Mouse (Mus musculus) embryonic facial prominence, embryonic 12.5 days (tissue): ENCODE measurements around the gene AC161166.1. TPM values are rescaled to one million over a fixed set of nuclear protein-coding genes. Genes with fewer than 3 reads are reported as not detected.

Experiments used
- ATAC-seq: fragments of 200-750 bp; cut with Nextera tagmentation; 2 replicates; pipeline ENCODE4 v1.8.0; 2017; ENCODE audit not compliant: insufficient number of reproducible peaks, insufficient read depth, low FRiP score, low TSS enrichment
- H3K27ac ChIP-seq: fragments of 300-500 bp; sonication (generic); 2 replicates; pipeline ENCODE4 v1.5.1; 2016; ENCODE audit warnings: mild to moderate bottlenecking
- H3K27me3 ChIP-seq: fragments of 300-500 bp; sonication (generic); 2 replicates; pipeline ENCODE4 v1.6.1; 2016; ENCODE audit warnings: mild to moderate bottlenecking, moderate library complexity
- H3K36me3 ChIP-seq: fragments of 300-500 bp; sonication (generic); 2 replicates; pipeline ENCODE4 v1.6.1; 2016; ENCODE audit warnings: mild to moderate bottlenecking
- H3K4me1 ChIP-seq: fragments of 300-500 bp; sonication (generic); 2 replicates; pipeline ENCODE4 v1.6.1; 2016
- H3K4me2 ChIP-seq: fragments of 300-500 bp; sonication (generic); replicated peaks from 2 replicates; pipeline ENCODE4 v1.6.1; 2016; ENCODE audit warnings: mild to moderate bottlenecking, moderate library complexity
- H3K4me3 ChIP-seq: fragments of 300-500 bp; sonication (generic); 2 replicates; pipeline ENCODE4 v1.5.1; 2016; ENCODE audit warnings: mild to moderate bottlenecking
- H3K9ac ChIP-seq: fragments of 300-500 bp; sonication (generic); 2 replicates; pipeline ENCODE4 v1.6.1; 2016; ENCODE audit warnings: mild to moderate bottlenecking, moderate library complexity
- H3K9me3 ChIP-seq: fragments of 300-500 bp; sonication (generic); 2 replicates; pipeline ENCODE4 v1.6.1; 2016; ENCODE audit warnings: mild to moderate bottlenecking, moderate library complexity
- WGBS: fragments of 180-500 bp; shearing (Covaris S2); methylation state at CpG from one replicate; pipeline ENCODE4 v1.1.7; 2016; 5-methylcytosine and 5-hydroxymethylcytosine counted together
- polyA plus RNA-seq: library from polyadenylated mRNA; unstranded; fragments of >200 nt; fragmentation: Nextera tagmentation; extraction: Ambion mirVana; gene quantifications from 2 replicates; pipeline ENCODE4 v1.2.1, GENCODE M21; 2016

The AC161166.1 gene
- polyA plus RNA-seq, 1 experiment from 2014 or later: 1.3 TPM

- Histone ChIP-seq H3K36me3 (no peaks in the 10 kb centered on the region), H3K9me3 (0 out of 2 replicates have a peak, but pooled peaks cover 3% of the 10 kb centered on the region), H3K27me3 (no peaks in the 10 kb centered on the region), H3K27ac (no peak overlapping the region), H3K4me1 (no peaks in the 10 kb centered on the region), H3K4me2 (no peak overlapping the region), H3K4me3 (no peak overlapping the region), H3K9ac (no peak overlapping the region)
- ATAC-seq: no peak
- WGBS: 73% methylated on average over 7 of the region's 7 CpGs
Measured at GRCm38 (mm10) chr7:24472937-24473336, 39.3 kb downstream of the AC161166.1 start.

GRCm38 (mm10) chr7:24472442-24472841 lies 39.8 kb downstream of the AC161166.1 start:
- Histone ChIP-seq H3K9ac (no peak overlapping the region), H3K27me3 (no peaks in the 10 kb centered on the region)
- WGBS: 84% methylated on average over 6 of the region's 6 CpGs

GRCm38 (mm10) chr7:24470356-24470755 lies 41.9 kb downstream of the AC161166.1 start:
- H3K4me1 ChIP-seq: no peaks in the 10 kb centered on the region
- no peak overlapping the region for H3K4me3 ChIP-seq
- no peak overlapping the region for H3K27ac ChIP-seq
- ATAC-seq: no peak
- no peaks in the 10 kb centered on the region for H3K36me3 ChIP-seq
- no peak overlapping the region for H3K9ac ChIP-seq
- WGBS: 93% methylated on average over 7 of the region's 7 CpGs
- H3K27me3 ChIP-seq: no peaks in the 10 kb centered on the region
- H3K4me2 ChIP-seq: no peak overlapping the region
- H3K9me3 ChIP-seq: 0 out of 2 replicates have a peak, but pooled peaks cover 3% of the 10 kb centered on the region

More at GRCm38 (mm10) chr7:24472442-24472841, 39.8 kb downstream of the AC161166.1 start:
- H3K4me2 ChIP-seq: no peak overlapping the region
- no peaks in the 10 kb centered on the region for H3K36me3 ChIP-seq
- H3K4me1 ChIP-seq: no peaks in the 10 kb centered on the region
- H3K27ac ChIP-seq: no peak overlapping the region
- H3K9me3 ChIP-seq: 0 out of 2 replicates have a peak, but pooled peaks cover 3% of the 10 kb centered on the region
- no peak overlapping the region for H3K4me3 ChIP-seq
- no peak for ATAC-seq

- Histone ChIP-seq H3K4me2 (no peak overlapping the region), H3K4me3 (no peak overlapping the region), H3K9ac (no peak overlapping the region), H3K4me1 (no peaks in the 10 kb centered on the region), H3K27me3 (no peaks in the 10 kb centered on the region), H3K27ac (no peak overlapping the region), H3K36me3 (no peaks in the 10 kb centered on the region), H3K9me3 (0 out of 2 replicates have a peak, but pooled peaks cover 3% of the 10 kb centered on the region)
- 81% methylated on average over 3 of the region's 3 CpGs for WGBS
- no peak for ATAC-seq
Measured at GRCm38 (mm10) chr7:24469126-24469525, 43.1 kb downstream of the AC161166.1 start.

- H3K9ac ChIP-seq: no peak overlapping the region
- ATAC-seq: no peak
- H3K36me3 ChIP-seq: no peaks in the 10 kb centered on the region
- peaks cover 4% of the 10 kb centered on the region for H3K4me1 ChIP-seq
- no peak overlapping the region for H3K4me3 ChIP-seq
- H3K4me2 ChIP-seq: no peak overlapping the region
- no peak overlapping the region for H3K27ac ChIP-seq
- 84% methylated on average over 5 of the region's 5 CpGs for WGBS
- H3K9me3 ChIP-seq: 0 out of 2 replicates have a peak, but pooled peaks cover 3% of the 10 kb centered on the region
- H3K27me3 ChIP-seq: no peaks in the 10 kb centered on the region
Measured at GRCm38 (mm10) chr7:24467886-24468285, 44.4 kb downstream of the AC161166.1 start.

- H3K27ac ChIP-seq: no peak overlapping the region
- no peak overlapping the region for H3K4me3 ChIP-seq
- 0 out of 2 replicates have a peak, but pooled peaks cover 2% of the 10 kb centered on the region for H3K27me3 ChIP-seq
- no peak for ATAC-seq
- no peak overlapping the region for H3K4me2 ChIP-seq
- 87% methylated on average over 6 of the region's 6 CpGs for WGBS
- H3K9ac ChIP-seq: no peak overlapping the region
- no peaks in the 10 kb centered on the region for H3K36me3 ChIP-seq
- peaks cover 9% of the 10 kb centered on the region for H3K4me1 ChIP-seq
- 0 out of 2 replicates have a peak, but pooled peaks cover 3% of the 10 kb centered on the region for H3K9me3 ChIP-seq
Measured at GRCm38 (mm10) chr7:24466835-24467234, 45.4 kb downstream of the AC161166.1 start.

- no peaks in the 10 kb centered on the region for H3K36me3 ChIP-seq
- no peak for ATAC-seq
- H3K9ac ChIP-seq: no peak within 1 kb of the TSS
- peak within 1 kb of the TSS; percentile 28 for H3K4me2 ChIP-seq
- H3K27me3 ChIP-seq: 0 out of 2 replicates have a peak, but pooled peaks cover 6% of the 10 kb centered on the region
- H3K9me3 ChIP-seq: no peaks in the 10 kb centered on the region
- WGBS: 9% methylated on average over 27 of the region's 27 CpGs
- peaks cover 9% of the 10 kb centered on the region for H3K4me1 ChIP-seq
- H3K4me3 ChIP-seq: no peak within 1 kb of the TSS
- H3K27ac ChIP-seq: no peak within 1 kb of the TSS
Measured at GRCm38 (mm10) chr7:24462388-24463319, 49.6 kb downstream of the AC161166.1 start, which contains the start of gene Plaur. Gene Plaur, plus strand, starts transcription at chr7:24462484.

GRCm38 (mm10) chr7:24461376-24462051 lies 50.7 kb downstream of the AC161166.1 start:
- Histone ChIP-seq H3K9ac (no peak overlapping the region), H3K27ac (no peak overlapping the region), H3K36me3 (no peaks in the 10 kb centered on the region), H3K4me2 (no peak overlapping the region), H3K9me3 (no peaks in the 10 kb centered on the region), H3K4me3 (no peak overlapping the region), H3K4me1 (peaks cover 9% of the 10 kb centered on the region), H3K27me3 (0 out of 2 replicates have a peak, but pooled peaks cover 6% of the 10 kb centered on the region)
- 66% methylated on average over 14 of the region's 14 CpGs for WGBS
- ATAC-seq: no peak

Other genes with a start within 250 kb of the AC161166.1 start
- gene Zfp93, start 242.0 kb downstream of the AC161166.1 start, polyA plus RNA-seq: 10.0 and 12.0 TPM in 2 replicates
- gene Zfp61, start 211.2 kb downstream of the AC161166.1 start, polyA plus RNA-seq: 57.7 and 63.1 TPM in 2 replicates
- 15.8 and 16.4 TPM in 2 replicates for gene Zfp94, start 195.8 kb downstream of the AC161166.1 start, polyA plus RNA-seq
- 0.26 TPM in 1 of 2 replicates, not detected in the other for gene Tescl, start 178.5 kb downstream of the AC161166.1 start, polyA plus RNA-seq
- gene Lypd5, start 163.3 kb downstream of the AC161166.1 start, polyA plus RNA-seq: not detected in 2 replicates
- 2.0 and 2.7 TPM in 2 replicates for gene Kcnn4, start 142.2 kb downstream of the AC161166.1 start, polyA plus RNA-seq
- 23.6 and 26.0 TPM in 2 replicates for gene Smg9, start 112.8 kb downstream of the AC161166.1 start, polyA plus RNA-seq
- gene Irgc1, start 60.2 kb downstream of the AC161166.1 start, polyA plus RNA-seq: not detected in 2 replicates
- gene Plaur, start 50.0 kb downstream of the AC161166.1 start, polyA plus RNA-seq: 1.5 and 2.0 TPM in 2 replicates
- gene Cadm4, start 30.4 kb downstream of the AC161166.1 start, polyA plus RNA-seq: 7.6 and 10.7 TPM in 2 replicates
- gene Zfp428, start 5.4 kb downstream of the AC161166.1 start, polyA plus RNA-seq: 100 and 113 TPM in 2 replicates
- gene Irgq, start 18.2 kb upstream of the AC161166.1 start, polyA plus RNA-seq: 17.6 and 18.0 TPM in 2 replicates
- not detected in 2 replicates for gene Pinlyp, start 33.7 kb upstream of the AC161166.1 start, polyA plus RNA-seq
- 117 and 124 TPM in 2 replicates for gene Xrcc1, start 33.8 kb upstream of the AC161166.1 start, polyA plus RNA-seq
- 23.7 and 23.8 TPM in 2 replicates for gene Ethe1, start 75.1 kb upstream of the AC161166.1 start, polyA plus RNA-seq
- 5.1 and 5.9 TPM in 2 replicates for gene Zfp575, start 75.2 kb upstream of the AC161166.1 start, polyA plus RNA-seq
- 0.20 and 0.47 TPM in 2 replicates for gene Phldb3, start 98.3 kb upstream of the AC161166.1 start, polyA plus RNA-seq
- 2.8 and 3.5 TPM in 2 replicates for gene Lypd3, start 124.1 kb upstream of the AC161166.1 start, polyA plus RNA-seq
- gene Tex101, start 164.2 kb upstream of the AC161166.1 start, polyA plus RNA-seq: not detected in 2 replicates
- gene BC049730, start 196.8 kb upstream of the AC161166.1 start, polyA plus RNA-seq: not detected in 2 replicates
- gene Gm4763, start 214.5 kb upstream of the AC161166.1 start, polyA plus RNA-seq: not detected in 2 replicates
- 0.37 and 0.96 TPM in 2 replicates for gene Cd177, start 247.9 kb upstream of the AC161166.1 start, polyA plus RNA-seq